Mouse (Mus musculus): ENCODE results near the gene Oaz2. TPM values are rescaled to one million over a fixed set of nuclear protein-coding genes. Genes with fewer than 3 reads are reported as not detected.
"Not testable (repeated sequence)": the region's sequence is repeated elsewhere in the genome, so short reads cannot be mapped to it uniquely, and the experiment has no call there.

Oaz2 gene
- polyA plus RNA-seq, 1 experiment from 2014 or later = 401 TPM

DNA sequence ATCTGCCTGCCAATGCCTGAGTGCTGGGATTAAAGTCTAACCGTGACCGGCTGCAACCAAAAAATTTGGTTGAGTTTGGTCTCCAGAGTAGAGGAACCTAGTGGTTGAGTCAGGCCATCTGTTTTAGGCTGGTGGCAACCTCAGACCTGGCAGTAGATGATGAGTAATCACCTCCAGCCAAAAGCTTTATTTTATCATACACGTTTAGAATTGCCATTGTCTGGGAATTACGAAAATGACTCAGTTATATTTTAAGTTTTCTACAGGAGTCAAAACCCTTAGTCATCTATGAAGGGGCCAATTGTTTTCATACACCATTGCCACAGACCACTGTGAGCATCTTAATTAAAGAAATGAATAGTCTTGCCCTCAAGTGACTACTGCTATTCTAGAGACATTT lies 30.9 kb upstream of the Oaz2 start:
- Histone ChIP-seq H3K9ac (no peak overlapping the region), H3K4me2 (no peak overlapping the region), H3K4me3 (no peak overlapping the region), H3K4me1 (no peaks in the 10 kb centered on the region), H3K27ac (no peak overlapping the region), H3K9me3 (no peaks in the 10 kb centered on the region), H3K36me3 (replicated peaks) (no peaks in the 10 kb centered on the region), H3K27me3 (replicated peaks) (peaks cover 6% of the 10 kb centered on the region)
- no peak for ATAC-seq (replicated peaks)
- WGBS = 88% methylated on average over 4 of the region's 4 CpGs

DNA sequence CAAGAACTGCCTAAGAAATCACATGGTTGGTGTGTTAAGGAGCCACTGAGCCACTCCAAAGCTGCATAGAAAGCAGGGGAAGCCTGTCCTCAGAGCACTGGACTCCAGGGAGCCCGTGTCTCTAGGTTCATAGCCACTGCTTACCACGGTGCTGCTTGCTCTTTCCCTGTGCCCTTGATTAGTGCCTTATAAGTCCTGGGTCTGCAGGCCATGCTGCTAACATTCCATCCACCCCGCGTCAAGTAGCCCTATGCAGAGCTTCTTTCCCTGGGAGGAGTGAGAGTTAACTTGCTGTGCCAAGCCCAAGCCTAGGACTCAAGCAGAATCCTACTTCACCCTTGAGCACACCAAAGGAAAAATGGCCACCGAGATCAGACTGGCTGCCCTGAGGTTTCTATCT lies 28.7 kb upstream of the Oaz2 start:
- no peak overlapping the region for H3K4me3 ChIP-seq
- 54% methylated on average over 5 of the region's 5 CpGs for WGBS

DNA sequence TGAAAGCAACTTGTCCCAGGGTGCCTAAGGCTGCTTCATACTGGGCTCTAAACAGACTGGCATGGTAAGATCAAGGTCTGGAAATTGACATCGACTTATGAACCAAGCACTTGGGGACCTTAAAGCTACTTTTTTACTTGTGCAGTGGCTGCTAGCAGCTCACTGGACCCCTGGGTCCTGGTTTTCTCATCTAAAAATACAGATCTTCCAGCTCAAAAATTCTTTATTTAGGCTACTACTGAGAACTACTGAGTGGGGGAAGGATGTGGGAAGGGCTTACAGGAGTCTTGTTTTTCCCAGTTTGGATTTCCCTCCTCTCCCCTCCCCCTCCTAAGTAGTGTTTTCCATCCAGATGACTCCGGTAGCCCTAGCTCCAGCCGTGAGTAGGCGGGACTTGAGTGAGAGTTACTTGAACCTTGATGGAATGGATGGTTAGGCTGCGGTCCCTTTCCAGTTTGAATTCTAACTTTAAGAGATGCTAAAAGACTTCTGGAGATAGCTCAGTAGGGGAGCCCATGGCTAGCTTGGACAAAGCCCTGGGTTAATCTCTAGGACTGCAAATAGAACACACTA lies 26.9 kb upstream of the Oaz2 start:
- Histone ChIP-seq H3K4me3 (no peak overlapping the region), H3K27ac (no peak overlapping the region), H3K36me3 (replicated peaks) (no peaks in the 10 kb centered on the region), H3K4me2 (no peak overlapping the region), H3K4me1 (no peaks in the 10 kb centered on the region), H3K9me3 (no peaks in the 10 kb centered on the region), H3K27me3 (replicated peaks) (no peaks in the 10 kb centered on the region), H3K9ac (no peak overlapping the region)
- 4% methylated on average over 5 of the region's 5 CpGs for WGBS
- no peak for ATAC-seq (replicated peaks)

More for the DNA sequence above, 28.7 kb upstream of the Oaz2 start:
- H3K4me2 ChIP-seq = no peak overlapping the region
- no peaks in the 10 kb centered on the region for H3K4me1 ChIP-seq
- no peak overlapping the region for H3K27ac ChIP-seq
- H3K36me3 ChIP-seq (replicated peaks) = no peaks in the 10 kb centered on the region
- ATAC-seq (replicated peaks) = no peak
- no peaks in the 10 kb centered on the region for H3K9me3 ChIP-seq
- no peaks in the 10 kb centered on the region for H3K27me3 ChIP-seq (replicated peaks)
- no peak overlapping the region for H3K9ac ChIP-seq

DNA sequence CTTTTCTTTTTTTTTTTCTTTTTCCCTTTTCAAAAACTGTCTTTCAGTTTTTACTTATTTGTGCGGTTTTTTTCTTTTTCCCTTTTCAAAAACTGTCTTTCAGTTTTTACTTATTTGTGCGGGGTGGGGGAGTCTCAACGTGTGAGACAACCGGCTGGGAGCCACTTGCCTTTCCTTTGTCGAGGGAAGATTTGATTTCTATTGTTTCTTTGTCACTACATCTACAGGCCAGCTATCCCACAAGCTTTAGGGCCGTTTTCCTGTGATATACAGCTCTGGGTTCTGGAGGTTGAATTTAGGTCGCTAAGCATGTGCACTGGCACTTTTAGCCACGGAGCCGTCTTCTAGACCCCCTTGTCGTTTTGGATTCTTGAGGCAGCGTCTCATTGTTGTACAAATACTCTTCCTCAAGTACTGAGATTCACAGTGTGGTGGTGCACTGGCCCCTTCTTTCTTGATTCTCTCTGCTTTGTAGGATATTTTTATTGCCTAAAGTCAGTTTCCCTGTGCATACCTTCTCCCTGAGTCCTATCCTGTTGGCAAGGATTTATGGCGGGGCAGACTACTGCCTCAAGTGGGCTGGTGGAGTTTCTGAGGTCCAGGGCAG lies 26.3 kb upstream of the Oaz2 start:
- no peaks in the 10 kb centered on the region for H3K36me3 ChIP-seq (replicated peaks)
- H3K9me3 ChIP-seq = no peaks in the 10 kb centered on the region
- H3K4me1 ChIP-seq = no peaks in the 10 kb centered on the region
- no peak for ATAC-seq (replicated peaks)
- H3K27me3 ChIP-seq (replicated peaks) = no peaks in the 10 kb centered on the region
- H3K4me2 ChIP-seq = no peak overlapping the region
- WGBS = 10% methylated on average over 12 of the region's 12 CpGs
- H3K27ac ChIP-seq = no peak overlapping the region
- H3K9ac ChIP-seq = no peak overlapping the region
- no peak overlapping the region for H3K4me3 ChIP-seq

DNA sequence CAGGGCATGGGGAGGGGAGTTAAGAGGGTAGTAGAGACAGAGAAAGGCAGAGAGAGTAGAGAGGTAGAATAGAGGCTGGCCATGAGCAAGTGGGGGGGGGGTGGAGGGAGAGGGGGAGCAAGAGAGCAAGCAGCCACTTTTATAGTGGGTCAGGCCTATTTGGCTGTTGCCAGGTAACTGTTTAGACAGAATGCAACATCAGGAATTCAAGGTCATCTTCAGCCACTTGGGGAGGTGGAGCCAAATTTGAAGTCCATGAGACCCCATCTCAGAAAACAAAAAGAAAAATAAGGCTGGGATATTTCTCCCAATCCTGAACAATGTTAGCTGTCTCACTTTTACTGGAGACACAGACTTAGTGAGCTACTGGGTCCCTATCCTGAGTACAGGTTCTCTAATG lies 25.3 kb upstream of the Oaz2 start:
- H3K4me2 ChIP-seq = no peak overlapping the region
- H3K4me3 ChIP-seq = no peak overlapping the region
- H3K36me3 ChIP-seq (replicated peaks) = no peaks in the 10 kb centered on the region

DNA sequence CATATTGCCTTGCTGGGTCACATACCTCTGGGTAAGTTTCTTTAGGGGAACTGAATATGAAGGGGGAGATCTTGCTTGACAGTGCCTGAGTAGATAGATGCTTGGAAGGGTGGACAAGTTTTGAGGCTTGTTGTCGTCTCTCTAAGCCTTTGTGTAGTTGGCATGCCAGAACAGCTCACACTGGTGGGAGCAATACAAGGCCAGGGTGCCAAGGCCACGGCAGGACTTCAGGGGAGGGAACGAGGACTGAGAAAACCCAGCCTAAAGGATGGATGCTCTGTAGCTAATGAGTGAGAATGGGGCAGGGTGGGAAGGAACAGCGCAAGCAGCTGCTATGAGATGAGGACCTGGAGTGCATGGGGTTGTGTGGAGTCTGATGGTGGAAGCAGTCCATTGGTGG lies 22.8 kb upstream of the Oaz2 start:
- no peaks in the 10 kb centered on the region for H3K27me3 ChIP-seq (replicated peaks)
- no peaks in the 10 kb centered on the region for H3K9me3 ChIP-seq
- no peak overlapping the region for H3K27ac ChIP-seq
- no peak for ATAC-seq (replicated peaks)
- 94% methylated on average over 4 of the region's 4 CpGs for WGBS
- H3K4me3 ChIP-seq = no peak overlapping the region
- no peak overlapping the region for H3K9ac ChIP-seq
- H3K4me1 ChIP-seq = no peaks in the 10 kb centered on the region
- no peak overlapping the region for H3K4me2 ChIP-seq
- H3K36me3 ChIP-seq (replicated peaks) = no peaks in the 10 kb centered on the region

More for the DNA sequence above, 25.3 kb upstream of the Oaz2 start:
- H3K9me3 ChIP-seq = no peaks in the 10 kb centered on the region
- no peaks in the 10 kb centered on the region for H3K27me3 ChIP-seq (replicated peaks)
- no peak overlapping the region for H3K9ac ChIP-seq
- H3K4me1 ChIP-seq = no peaks in the 10 kb centered on the region
- H3K27ac ChIP-seq = no peak overlapping the region
- ATAC-seq (replicated peaks) = no peak

DNA sequence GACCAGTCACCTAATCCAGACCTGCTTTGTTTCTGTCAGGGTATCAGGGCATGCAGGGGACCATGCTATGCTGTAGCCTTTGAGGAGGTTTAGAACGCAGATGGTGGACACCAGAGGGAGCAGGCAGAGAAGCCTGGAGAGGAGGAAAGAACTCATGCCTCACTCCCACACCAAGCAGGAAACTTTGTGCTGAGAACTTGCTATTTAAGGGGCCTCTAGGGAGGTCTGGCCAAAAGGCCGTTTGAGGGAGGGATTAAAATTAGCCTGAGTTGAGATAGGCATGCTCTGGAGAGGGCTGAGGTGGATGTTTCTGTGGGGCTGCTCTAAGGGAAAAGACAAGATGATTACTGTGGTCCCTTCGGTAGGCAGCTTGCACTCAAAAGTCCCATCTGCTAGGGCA lies 21.8 kb upstream of the Oaz2 start:
- Histone ChIP-seq H3K27ac (no peak overlapping the region), H3K27me3 (replicated peaks) (no peaks in the 10 kb centered on the region), H3K36me3 (replicated peaks) (no peaks in the 10 kb centered on the region), H3K9me3 (no peaks in the 10 kb centered on the region), H3K4me2 (no peak overlapping the region), H3K4me3 (no peak overlapping the region), H3K9ac (no peak overlapping the region), H3K4me1 (no peaks in the 10 kb centered on the region)
- WGBS = 63% methylated on average over 3 of the region's 3 CpGs
- ATAC-seq (replicated peaks) = no peak

DNA sequence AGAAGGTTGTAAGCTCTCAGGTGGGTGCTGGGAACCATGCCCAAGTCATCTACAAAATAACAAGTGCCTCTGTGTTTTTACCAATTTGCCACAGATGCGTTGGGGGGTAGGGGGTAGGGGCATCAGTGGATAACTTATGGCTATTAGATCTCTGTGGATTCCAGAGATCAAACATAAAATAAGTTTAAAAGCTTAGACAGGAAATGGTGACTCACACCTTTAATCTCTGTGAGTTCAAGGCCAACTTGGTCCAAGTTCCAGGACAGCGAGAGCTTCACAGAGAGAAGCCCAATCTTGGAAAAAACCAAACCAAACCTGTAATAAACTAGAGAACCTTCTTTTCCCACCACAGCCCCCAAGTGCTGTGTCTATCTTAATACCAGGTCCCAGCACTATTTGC lies 21.0 kb upstream of the Oaz2 start:
- Histone ChIP-seq H3K36me3 (replicated peaks) (no peaks in the 10 kb centered on the region), H3K27me3 (replicated peaks) (no peaks in the 10 kb centered on the region), H3K4me1 (no peaks in the 10 kb centered on the region), H3K9ac (no peak overlapping the region), H3K9me3 (no peaks in the 10 kb centered on the region), H3K27ac (no peak overlapping the region), H3K4me2 (no peak overlapping the region), H3K4me3 (no peak overlapping the region)
- ATAC-seq (replicated peaks) = no peak
- WGBS = 92% methylated on average over 2 of the region's 2 CpGs

DNA sequence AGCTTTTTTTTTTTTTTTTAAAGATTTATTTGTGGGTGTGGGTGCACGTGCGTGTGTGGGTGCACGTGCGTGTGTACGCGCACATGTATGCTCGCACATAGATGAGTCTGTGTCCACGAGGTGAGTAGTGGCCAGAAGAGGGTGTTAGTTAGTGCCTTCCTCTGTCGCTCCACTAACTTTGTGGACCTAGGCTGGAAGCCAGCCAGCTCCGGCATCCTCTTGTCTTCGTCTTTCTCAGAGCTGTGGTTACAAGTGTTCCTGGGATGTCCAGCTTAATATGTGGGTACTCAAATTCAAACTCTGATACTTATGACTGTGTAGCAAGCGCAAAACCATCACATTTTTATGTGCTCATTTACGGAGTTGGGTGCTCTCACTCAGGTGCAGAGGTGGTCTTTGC lies 19.1 kb upstream of the Oaz2 start:
- no peak for ATAC-seq (replicated peaks)
- WGBS = 88% methylated on average over 13 of the region's 13 CpGs

DNA sequence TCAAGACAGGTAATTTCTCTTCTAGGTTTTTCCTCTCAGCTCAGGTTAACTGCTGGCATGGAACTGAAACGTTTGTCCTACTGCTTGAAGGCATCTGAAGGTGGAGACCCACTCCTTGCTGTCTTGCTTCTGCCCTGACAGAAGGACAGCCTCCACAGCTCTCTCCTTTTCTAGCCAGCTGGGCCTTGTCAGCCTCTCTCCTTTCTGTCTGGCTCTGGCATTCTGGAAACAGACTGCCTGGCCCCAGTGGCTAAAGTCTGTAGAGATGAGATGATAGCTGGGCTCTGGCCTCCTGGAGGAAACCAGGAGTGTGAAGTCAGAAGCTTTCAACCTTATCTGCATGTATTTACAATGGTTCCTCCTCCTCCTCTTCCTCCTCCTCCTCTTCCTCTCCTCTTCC lies 17.8 kb upstream of the Oaz2 start:
- Histone ChIP-seq H3K4me1 (no peaks in the 10 kb centered on the region), H3K9me3 (no peaks in the 10 kb centered on the region), H3K4me2 (no peak overlapping the region), H3K36me3 (replicated peaks) (no peaks in the 10 kb centered on the region), H3K9ac (no peak overlapping the region), H3K27me3 (replicated peaks) (no peaks in the 10 kb centered on the region), H3K4me3 (no peak overlapping the region), H3K27ac (no peak overlapping the region)
- WGBS = 48% methylated on average over 1 of the region's 1 CpGs
- ATAC-seq (replicated peaks) = no peak

More for the DNA sequence above, 19.1 kb upstream of the Oaz2 start:
- no peak overlapping the region for H3K9ac ChIP-seq
- H3K4me3 ChIP-seq = no peak overlapping the region
- no peaks in the 10 kb centered on the region for H3K9me3 ChIP-seq
- no peak overlapping the region for H3K4me2 ChIP-seq
- no peaks in the 10 kb centered on the region for H3K4me1 ChIP-seq
- no peaks in the 10 kb centered on the region for H3K27me3 ChIP-seq (replicated peaks)
- no peak overlapping the region for H3K27ac ChIP-seq
- H3K36me3 ChIP-seq (replicated peaks) = no peaks in the 10 kb centered on the region

DNA sequence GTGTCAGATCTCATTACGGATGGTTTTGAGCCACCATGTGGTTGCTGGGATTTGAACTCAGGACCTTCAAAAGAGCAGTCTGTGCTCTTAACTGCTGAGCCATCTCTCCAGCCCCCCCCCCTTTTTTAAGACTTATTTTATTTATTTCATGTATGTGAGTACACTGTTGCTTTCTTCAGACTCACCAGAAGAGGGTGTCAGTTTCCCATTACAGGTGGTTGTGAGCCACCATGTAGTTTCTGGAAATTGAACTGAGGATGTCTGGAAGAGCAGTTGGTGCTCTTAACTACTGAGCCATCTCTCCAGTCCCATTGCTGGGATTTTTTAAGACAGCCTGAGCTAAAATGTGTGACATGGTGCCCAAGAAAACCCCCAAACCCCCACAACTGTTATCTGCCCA lies 15.8 kb upstream of the Oaz2 start:
- not testable (repeated sequence) for H3K4me2 ChIP-seq; H3K4me3 ChIP-seq; ATAC-seq (replicated peaks); H3K27ac ChIP-seq; H3K9me3 ChIP-seq; H3K36me3 ChIP-seq (replicated peaks); H3K9ac ChIP-seq; H3K27me3 ChIP-seq (replicated peaks); H3K4me1 ChIP-seq
- WGBS = 79% methylated on average over 1 of the region's 1 CpGs

DNA sequence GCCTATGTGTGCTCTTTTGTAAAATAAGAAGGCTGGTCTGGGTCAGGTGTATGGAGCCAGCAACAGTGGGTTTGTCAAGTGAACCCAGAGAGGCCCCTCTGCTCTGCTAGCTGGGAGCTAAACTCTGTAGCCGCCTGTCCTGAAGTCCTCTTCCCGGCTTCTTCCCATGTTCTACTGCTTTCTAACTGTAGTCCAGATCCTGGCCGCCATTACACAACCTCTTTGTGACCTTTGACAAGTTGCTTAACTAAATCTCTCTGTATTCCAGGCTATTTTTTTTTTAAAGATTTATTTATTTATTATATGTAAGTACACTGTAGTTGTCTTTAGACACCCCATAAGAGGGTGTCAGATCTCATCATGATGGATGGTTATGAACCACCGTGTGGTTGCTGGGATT lies 14.1 kb upstream of the Oaz2 start:
- Histone ChIP-seq H3K27ac (no peak overlapping the region), H3K4me3 (no peak overlapping the region), H3K9me3 (no peaks in the 10 kb centered on the region), H3K36me3 (replicated peaks) (no peaks in the 10 kb centered on the region), H3K4me2 (no peak overlapping the region), H3K9ac (no peak overlapping the region), H3K27me3 (replicated peaks) (no peaks in the 10 kb centered on the region), H3K4me1 (no peaks in the 10 kb centered on the region)
- WGBS = 97% methylated on average over 4 of the region's 4 CpGs
- ATAC-seq (replicated peaks) = no peak

DNA sequence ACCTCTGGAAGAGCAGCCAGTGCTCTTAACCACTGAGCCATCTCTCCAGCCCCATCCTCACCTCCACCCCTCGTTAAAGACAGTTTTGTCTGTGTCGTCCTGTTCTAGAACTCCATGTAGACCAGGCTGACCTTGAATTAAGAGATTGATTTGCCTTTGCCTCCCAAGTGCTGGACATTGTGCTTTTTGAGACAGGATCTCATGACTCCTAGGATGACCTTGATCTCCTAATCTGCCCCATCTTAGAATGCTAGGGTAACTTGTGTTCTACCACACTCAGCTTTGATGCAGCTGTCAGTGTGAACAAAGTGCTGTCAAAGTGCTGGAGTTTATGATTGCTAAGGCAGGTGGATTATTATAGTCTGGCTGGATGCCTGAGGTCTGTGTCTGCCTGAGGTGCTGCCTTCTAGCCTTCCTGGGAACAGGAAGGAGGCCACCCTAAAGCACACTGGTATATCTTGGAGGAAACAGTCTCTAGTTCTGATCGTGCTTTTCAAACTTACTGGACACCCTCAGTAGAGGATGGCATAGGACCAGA lies 13.0 kb upstream of the Oaz2 start:
- WGBS = 88% methylated on average over 3 of the region's 3 CpGs
- Histone ChIP-seq H3K4me2 (no peak overlapping the region), H3K27me3 (replicated peaks) (no peaks in the 10 kb centered on the region), H3K4me3 (no peak overlapping the region), H3K36me3 (replicated peaks) (no peaks in the 10 kb centered on the region), H3K9ac (no peak overlapping the region), H3K9me3 (no peaks in the 10 kb centered on the region), H3K27ac (no peak overlapping the region), H3K4me1 (no peaks in the 10 kb centered on the region)
- no peak for ATAC-seq (replicated peaks)

All from midbrain, embryonic 15.5 days (tissue).